Mouse (Mus musculus) brain, embryonic 18.5 days (tissue): ENCODE measurements around the gene Gpr132.

Source experiments
- DNase-seq: peaks from one replicate; pipeline ENCODE4 v3.0.0-alpha.2; 2012; ENCODE audit warnings: low read depth, low spot score

Gene Gpr132

DNA sequence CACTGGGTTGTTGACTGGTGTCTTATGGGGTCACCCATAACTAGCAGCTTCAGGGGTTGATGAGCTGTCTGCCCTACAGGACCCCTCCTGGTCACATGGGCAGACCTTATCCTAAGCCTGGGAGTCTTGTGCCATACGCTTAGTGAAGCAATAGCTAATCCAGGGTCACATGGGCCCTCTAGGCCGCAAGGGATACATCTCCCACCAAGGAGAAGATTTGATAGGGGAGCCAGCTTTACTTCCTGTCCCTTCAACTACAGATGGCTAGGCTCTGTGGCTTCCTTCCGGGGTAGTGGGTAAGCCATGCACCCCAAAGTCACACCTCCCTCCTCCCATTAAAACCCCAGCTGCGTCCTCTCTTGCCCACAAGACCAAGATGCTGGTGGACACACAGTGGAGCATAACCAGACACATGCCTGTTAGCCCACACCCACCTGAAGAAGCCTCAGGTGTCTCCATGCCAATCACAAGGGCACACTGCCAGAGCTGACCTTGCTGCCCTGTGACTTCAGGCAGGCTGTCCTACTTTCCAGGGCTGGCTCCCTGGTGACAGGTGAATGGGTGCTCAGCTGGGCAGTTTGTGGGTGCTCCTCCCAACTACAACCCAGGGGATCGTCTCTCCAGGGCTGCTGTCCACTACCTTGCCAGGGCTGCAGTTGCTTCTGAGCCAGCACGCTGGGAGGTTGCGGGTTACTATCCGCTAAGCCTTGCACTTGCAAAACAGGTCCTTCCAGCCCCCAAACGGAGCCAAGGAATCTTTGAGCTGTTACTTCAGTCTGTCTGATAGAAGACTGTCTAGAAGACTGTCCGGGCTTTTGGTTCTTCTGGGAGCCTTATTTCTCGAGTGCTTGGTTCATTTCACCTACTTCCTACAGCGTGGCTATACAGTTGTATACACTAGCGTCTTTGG is at the start of gene Gpr132:
Gpr132 (minus strand) TSS at position 51 of the 910 bp plus-strand sequence.
- DNase-seq: no peak

DNA sequence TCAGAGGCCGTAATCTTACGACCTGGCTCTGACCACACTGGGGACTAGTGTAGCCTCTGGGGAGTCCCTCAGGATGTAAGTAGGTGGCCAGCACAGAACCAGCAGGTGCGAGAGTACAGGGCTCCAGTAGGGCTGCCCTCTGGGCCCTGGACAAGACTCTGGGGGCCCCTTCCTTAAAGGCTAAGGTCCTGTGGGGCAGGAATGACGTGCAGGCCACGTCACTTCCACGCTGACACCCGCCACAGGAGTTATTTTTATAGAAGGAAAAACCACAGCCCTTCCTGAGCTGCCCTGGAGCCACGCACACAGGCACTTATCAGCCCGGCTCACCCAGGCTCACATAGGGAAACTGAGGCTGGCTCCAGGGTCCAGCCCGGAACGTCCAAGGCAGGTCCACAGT is 49.5 kb upstream of the Gpr132 start:
- DNase-seq: no peak

DNA sequence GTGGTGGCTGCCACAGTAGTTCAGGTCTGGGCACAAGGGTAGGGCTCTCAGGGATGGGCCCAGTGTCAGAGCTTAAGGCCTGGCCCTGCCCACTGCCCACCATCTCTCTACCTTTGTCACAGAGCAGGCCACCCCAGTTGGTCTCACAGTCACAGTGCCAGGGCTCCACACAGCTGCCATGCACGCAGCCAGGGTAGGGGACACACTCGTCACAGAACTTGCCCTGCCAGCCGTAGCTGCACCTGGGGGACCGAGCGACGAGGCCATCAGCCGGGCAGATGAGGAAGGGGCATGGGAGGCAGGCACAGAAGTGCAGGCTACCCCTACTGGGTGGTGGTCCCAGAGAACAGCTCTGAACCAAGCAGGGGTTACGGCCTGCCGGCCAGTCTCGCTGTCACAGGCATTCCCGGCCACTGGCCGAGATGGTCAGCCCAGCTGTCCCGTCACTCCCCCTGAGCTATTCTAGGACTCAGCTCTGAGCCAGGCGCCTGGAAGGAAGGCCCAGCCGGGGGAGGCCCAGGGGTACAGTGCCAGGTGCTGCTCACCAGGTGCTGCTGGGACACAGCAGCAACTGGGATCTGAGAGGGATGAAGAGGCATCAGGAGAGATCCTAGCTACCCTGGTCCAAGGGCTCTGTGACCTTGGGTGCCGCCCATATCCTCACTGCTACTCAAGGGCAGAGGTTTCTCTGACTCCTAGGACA is 48.8 kb upstream of the Gpr132 start:
- DNase-seq: no peak

DNA sequence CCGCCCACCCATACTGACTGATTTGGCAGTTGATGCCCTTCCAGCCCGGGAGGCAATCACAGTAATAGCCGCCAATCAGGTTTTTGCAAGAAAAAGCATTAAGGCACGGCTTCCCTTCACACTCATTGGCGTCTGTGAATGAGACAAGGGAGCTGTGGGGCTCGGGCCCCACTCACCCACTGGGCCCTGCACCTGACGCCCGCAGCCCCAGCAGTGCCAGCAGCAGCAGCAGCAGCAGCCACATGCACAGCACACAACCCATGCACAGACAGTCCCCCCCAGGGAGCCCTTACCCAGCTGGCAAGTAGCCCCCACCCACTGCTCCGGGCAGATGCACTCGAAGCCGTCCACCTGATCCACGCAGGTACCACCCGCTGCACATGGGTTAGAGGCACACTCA is 47.6 kb upstream of the Gpr132 start:
- no peak for DNase-seq

DNA sequence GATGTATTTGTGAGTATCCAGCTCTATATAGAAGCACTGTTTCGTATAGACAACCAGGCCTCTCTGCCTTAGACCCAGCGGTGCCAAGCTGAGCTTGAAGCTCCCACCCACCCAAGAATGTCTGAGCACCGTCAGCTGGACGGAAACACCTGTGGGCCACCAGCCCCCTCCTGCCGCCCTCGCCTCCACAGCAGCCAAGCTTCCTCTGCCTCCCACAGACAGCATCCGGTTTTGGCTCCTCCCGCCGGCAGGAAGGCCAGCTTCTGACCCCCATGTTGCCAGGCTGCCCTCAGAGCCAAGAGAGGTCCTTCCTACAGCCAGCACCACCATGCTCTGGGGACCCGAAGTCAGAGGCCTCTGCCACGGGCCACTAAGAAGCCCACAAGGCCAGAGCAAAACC is 46.5 kb upstream of the Gpr132 start:
- DNase-seq: no peak

DNA sequence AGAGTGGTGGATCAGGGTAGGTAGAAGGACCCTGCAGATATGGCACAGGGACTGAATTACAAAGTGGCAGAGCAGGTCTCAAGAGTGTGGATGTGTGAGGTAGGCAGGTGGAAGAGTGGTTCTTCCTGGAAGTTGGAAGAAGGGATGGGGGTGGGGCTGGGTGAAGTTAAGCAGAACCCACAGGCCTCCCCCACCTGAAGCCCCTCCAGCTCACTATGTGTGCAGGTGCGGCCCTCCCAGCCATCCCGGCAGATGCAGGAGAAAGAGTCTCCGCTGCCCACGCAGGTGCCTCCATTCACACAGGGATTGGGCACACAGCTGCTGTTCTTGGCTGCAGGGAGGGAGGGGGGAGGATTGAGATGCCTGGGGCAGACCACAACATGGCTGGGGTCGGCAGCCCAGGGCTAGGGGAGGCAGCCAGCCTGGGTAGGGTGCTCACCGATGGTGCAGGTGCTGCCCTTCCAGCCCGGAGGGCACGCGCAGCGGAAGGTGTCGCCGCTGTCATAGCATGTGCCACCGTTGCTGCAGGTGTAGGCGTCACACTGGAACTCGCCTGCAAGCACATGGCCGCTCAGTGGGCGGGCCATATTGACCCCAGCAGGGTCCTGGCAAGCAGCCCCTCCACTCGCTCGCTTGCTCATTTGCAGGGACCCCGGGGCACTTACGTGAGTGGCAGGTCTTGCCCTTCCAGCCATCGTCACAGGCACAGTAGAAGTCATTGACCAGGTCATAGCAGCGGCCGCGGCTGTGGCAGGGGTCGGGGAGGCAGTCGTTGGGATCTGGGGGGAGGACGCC is 45.1 kb upstream of the Gpr132 start:
- no peak for DNase-seq

DNA sequence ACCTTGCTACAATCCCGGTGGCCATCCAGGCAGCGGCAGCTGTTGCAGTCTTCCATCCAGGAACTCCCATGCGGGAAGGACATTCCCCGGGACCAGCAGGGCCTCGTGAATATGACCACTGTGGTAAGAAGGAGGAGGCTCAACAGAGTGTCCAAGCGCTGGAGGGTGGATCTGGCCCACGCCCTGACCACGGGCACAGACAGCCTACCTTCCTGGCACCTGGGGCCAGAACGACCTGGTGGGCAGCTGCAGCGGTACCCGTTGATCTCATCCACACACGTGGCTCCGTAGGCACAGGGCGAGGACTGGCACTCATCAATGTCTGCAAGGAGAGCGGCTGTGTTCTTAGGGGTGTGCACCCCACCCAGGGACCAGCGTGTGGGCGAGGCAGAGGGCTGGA is 43.7 kb upstream of the Gpr132 start:
- no peak for DNase-seq

DNA sequence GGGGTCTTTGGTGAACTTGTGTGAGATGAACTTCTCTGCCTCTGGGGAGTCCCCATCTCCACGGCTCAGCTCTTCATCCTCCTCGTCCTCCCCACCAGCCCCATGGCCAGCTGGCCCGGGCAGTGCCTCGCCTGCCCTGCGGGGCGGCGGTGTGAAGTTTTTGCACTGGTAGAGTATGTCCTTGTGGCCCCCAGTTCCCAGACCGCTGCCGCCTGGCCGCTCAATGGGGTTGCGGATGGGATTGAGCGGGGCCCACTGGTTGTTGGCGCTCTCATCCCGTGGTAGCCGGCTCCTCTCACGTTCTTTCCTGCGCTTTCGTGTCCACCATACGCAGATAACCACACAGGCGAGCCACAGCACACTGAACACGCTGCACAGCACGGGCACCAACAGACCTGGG is 41.0 kb upstream of the Gpr132 start:
- DNase-seq: no peak

DNA sequence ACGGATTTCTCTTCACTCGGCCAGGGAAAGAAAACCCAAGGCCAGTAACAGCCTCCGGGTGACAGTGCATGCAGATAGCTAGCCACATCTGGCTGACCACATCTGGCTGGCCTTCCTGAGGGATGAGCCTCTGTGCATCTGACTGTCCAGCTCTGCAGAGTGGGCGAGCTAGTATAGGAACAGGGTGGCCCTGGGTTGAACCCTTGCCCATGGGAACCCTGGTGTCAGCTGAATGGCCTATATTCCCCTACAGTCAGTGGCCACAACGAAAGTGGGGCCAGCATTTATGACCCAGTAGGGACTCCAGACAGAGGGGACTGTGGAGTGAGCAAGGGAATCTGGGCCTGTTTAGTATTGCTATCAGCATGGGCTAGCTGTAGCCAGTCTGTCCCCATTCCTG is 37.0 kb upstream of the Gpr132 start:
- no peak for DNase-seq

DNA sequence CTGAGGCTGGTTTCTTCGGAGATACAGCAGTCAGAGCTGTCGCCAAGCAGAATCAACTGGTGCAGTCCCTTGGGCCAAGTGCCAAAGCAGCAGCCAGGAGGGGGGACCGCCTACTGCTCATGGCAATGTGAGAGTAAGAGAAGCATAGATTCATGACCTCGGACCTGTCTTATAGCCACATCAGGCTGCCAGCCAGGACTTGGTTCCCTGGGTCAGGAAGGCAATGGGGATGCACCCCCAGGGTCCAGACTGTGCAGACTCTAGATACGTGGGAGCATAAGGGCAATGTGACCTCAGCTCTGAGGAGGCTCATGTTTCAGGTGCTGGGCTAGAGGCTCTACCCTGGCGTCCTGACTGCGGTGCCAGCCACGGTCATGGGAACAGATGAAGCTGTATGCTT is 35.9 kb upstream of the Gpr132 start:
- DNase-seq: no peak

DNA sequence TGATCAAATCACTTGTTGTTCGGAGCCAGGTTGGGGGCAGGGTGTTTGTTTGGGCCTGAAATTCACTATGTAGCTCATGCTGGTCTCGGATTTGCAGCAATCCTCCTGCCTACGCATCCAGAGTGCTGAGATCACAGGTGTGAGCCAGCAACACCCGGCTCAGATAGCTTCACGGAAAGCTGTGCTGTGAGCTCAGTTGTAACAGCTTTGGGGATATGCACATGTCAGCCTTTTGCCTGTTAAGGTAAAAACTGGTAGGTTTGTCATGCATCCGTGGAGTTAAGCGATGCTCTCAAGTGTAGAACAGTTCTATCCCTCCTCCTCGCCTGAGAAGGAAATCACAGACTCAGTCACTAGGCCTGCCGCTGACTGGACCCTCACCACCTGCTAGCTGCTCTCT is 32.6 kb upstream of the Gpr132 start:
- no peak for DNase-seq

DNA sequence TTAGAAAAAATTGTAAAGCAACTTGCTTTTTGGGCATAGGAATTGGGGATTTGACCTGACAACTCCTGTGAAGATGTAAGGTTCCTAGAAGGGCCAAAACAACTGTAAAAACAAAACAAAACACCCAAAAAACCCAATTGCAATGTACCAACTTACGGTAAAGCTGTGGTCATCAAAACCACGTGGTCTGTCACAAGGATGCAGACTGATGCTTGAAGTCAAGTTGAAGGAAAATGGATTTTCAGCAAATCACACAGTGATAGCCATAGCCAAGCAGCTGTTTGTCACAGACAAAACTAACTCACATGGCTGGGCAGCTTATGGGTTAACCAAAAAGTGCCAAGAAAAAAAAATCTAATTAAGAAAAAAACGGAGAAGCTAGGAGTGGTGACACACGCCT is 30.9 kb upstream of the Gpr132 start:
- no peak for DNase-seq

DNA sequence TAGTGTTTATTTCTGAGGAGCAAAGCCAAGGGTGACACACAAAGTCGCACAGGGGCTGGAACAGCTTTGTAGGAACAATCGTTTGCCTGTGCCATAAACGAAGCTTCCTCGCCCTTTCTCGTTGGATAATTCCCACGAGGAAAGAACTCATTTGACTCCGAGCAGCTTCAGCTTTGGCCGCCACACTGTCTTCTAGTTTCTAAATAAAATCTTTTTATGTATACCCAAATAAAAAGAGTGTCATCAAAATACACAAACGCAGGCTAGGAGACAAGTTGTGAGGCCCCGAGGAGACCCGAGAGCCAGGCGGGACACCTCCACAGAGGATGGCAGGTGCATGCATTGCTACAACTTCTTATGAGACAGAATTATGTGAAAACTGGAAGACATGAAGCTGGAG is 30.3 kb upstream of the Gpr132 start:
- DNase-seq: no peak

DNA sequence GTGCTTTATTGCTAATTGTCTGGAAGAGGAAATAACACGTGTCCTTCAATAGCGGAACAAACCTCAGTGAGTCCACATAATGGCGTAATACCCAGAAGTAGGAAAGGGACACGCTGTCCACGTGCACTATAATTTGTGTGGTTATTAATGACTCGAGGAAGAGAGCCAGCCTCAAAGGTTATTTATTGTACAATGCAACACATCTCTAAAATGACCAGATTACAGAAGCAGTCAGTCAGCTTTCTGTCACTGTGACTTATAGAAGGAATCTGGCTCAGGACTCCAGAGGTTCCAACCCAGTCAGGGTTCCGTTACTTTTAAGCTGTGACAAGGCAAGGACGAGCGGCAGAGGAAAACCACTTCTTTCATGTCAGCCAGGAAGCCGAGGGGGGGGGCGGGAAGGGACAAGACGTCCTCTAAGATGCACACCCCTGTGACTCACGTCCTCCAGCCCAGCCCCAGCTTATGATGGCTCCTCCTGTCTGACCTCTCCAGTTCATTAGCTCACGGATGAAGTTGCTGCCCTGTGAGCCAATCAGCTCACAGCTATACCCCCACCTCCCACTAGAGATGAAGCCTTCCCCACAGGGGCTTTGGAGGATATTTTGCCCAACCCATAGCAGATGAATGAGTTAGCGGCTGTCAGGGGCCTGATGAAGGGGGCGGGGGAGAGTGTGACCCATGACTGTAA is 29.6 kb upstream of the Gpr132 start:
- DNase-seq: no peak

DNA sequence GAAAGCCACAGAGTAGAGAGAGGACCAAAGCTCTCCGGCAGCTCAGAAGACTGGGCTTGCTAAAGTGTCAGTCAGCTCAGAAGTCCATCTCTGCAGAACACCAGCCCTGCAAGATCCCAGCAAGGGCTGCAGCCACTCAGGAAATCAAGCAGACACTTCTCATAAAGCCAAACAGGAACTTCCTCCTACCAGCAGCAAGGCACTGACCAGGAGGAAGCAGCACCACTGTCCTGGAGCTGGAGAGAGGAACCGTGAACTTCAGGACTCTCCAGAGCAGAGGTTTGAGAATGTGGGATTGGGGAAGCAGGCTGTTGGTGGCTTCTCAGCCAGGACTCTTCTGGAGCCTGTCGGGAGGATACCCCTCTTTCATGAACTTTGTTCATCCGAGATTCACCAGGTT is 26.9 kb upstream of the Gpr132 start:
- no peak for DNase-seq

DNA sequence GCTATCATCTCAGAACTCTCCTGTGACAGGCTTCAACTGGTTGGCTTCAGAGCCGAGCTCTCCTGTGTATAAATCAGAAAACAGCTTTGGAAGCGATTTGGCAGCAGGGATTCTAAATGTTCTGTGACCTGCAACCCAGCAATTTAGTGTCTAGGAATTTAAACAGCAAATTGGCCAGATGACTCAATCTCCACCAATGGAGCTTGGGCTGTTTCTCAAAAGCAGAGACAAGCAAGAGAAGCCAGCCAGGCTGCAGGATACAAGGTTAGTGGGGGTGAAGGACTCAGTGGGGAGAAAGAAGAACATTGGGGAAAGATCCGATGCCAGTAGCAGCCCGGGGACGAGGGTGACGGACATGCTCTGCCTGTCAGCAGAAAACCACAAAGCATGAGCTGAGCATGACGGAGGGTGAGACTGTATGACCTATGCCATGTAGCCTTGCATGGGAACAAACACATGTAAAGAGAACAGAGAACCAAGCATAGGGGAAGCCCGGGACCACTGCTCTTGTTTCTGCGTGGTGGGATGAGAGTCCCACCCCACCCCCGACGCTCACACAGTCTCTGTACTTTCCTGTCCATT is 26.4 kb upstream of the Gpr132 start:
- no peak for DNase-seq

DNA sequence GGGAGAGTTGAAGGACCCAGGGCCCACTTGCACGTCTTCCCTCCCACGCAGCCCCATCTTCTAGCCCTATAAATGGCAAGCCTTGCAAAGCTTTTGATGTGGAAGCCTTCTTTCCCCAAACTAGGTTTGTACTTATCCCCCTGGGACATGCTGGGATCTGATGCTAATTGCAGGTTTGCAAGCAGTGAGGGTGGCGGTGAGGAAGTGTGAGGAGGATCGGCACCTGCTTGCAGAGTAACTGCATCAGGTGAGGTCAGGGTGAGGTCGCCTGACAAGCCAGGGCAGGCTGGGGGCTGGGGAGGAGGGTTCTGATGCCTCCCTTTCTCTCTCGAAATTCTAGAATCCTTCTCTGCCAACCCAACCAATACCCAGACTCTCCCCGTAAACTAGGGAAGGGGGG is 17.4 kb upstream of the Gpr132 start:
- no peak for DNase-seq

DNA sequence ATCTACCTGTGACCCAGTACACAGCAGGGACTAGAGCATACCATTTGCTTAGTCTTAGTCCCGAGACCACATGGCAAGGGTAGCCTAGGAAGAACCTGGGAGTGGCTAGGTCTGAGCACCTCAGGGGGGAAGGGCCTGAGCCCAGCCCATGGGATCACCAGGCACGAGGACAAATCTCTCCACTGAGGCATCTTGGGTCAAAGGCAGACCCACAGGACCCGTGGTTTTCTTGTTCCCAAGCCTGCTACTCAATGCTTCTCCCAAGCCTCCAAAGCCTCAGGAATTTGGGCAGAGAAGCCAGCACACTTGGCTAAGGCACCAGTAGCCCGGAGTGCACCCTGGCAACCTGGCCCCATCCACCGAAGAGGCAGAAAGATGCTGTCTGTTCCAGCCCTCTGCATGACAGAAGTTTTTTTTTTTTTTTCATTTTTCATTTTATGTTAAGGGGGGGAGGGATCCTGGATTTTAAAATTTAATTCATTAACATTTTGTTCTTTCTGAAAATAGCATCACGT is 13.3 kb upstream of the Gpr132 start:
- no peak for DNase-seq

DNA sequence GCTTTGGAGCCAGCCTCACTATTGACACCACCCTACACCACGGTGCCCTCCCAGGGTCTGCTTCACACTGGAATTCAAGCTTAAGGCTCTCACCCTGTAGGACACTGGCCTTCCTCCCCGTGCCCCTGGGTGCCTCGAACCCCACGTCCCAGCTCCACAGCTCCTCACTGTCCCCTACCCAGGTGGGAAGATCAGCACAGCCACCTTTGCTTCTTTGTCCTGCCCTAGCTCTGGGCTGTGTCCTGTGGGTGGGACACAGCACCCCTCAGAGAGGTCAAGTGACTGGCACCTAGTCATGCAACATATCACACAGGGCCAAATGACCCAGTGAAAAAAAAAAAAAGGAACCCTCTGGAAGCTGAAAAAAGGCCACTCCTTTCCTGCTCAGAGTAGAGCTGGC is 12.6 kb upstream of the Gpr132 start:
- no peak for DNase-seq

DNA sequence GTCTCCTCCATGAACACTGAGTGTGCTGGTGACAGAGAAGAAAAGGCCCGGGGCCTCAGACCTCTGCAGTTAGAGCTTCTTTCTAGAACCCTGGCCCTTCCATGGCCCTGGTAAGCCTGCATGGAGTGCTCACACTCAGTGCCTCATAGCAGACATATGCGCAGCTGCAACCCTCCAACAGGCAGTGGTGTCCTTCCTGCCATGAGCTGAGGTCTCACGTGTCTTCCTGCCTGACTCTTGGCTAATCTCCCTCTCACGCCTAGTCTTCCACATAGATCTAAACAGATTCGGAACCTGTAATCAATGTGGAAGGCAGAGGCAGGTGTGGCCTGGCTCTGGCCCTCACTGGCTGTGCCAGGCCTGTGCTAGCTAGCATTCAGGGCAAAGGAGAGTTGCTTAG is 11.7 kb upstream of the Gpr132 start:
- no peak for DNase-seq

DNA sequence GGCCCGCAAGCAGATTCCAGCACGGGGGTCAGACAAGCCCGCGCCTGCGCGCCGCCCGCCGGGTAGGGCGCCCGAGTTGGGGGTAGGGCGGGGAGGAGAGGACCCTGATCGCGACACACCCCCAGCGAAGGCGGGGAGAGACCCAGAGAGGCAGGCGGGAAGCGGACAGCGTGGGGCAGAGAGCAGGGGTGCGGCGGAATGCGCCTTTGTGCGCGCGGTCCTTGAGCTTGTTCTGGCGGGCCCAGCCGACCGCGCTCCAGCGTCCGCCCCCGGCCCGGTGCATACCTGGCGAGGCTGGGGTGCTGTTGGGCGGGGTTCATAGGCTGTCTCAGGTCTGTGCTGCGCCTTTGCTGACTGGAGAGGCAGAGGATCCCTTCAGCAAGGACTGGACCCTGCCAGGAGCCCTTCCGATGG is 9.6 kb upstream of the Gpr132 start:
- DNase-seq: no peak
